Mouse (Mus musculus): ENCODE results near the gene Tbx1. TPM values are rescaled to one million over a fixed set of nuclear protein-coding genes. Genes with fewer than 3 reads are reported as not detected.

The Tbx1 gene
- 0.13 and 0.67 TPM in 2 replicates for polyA plus RNA-seq (2016; fragmentation: Nextera tagmentation; extraction: Ambion mirVana)

DNA sequence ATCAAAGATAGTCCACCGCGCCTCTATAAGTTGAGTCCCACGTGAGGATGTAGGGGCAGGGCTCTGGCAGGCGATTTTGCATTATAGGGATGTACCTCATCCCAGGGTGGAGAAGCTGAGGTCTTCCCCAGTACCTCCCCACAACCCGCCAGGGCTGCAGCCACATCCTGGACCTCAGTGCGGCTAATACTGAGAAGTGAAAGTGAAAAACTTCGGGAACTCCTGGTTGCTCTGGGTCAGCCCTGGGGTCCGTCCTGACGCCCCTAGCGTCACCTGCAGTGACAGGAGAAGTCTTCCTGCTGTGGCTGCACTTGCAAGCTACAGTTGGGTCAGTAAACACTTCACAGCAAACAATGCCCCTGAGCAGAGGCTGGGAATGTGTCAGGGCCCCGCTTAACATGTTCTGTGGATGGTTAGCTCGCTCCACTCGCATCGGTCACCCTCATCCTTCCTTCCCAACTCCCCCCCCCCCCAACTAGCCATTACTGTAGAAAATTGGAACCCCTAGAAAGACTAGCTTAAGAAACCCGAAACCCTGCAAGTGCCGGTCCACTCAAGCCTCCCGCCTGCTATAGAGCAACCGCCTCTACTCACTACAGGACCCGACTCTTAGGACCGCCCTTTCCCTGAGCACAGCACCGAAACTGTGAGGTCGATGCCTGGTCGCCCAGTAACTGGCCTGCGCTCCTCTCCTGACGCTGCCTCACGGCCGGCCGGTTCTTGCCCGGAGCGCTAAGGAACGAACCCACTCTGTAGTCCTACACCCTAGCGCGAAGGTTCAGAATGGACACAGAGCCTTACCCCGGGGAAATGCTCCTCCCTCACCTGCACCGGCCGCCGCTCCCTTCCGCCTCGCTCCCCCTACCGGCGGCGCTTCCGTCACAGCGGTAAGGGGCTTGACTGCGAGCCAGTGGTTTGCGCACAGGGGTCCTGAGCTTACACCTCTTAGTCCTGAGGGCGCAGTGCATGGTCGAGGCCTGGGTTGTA is at the start of gene Tbx1:
Gene Tbx1 (minus strand): TSS at position 868 of the 987 bp plus-strand sequence.
- Histone ChIP-seq H3K36me3 (no peaks in the 10 kb centered on the region), H3K9me3 (replicated peaks) (no peaks in the 10 kb centered on the region), H3K27ac (ENCODE audit: poor library complexity, severe bottlenecking) (no peak within 1 kb of the TSS), H3K4me3 (peak within 1 kb of the TSS; percentile 39), H3K9ac (peak within 1 kb of the TSS; percentile 21; the same call in 1 of the 2 replicates), H3K4me1 (replicated peaks) (peaks cover 51% of the 10 kb centered on the region), H3K4me2 (peak within 1 kb of the TSS; percentile 66), H3K27me3 (replicated peaks) (peaks cover 95% of the 10 kb centered on the region)
- no peak for ATAC-seq (ENCODE audit: insufficient number of reproducible peaks, low FRiP score)
- 3% methylated on average over 48 of the region's 48 CpGs for WGBS

DNA sequence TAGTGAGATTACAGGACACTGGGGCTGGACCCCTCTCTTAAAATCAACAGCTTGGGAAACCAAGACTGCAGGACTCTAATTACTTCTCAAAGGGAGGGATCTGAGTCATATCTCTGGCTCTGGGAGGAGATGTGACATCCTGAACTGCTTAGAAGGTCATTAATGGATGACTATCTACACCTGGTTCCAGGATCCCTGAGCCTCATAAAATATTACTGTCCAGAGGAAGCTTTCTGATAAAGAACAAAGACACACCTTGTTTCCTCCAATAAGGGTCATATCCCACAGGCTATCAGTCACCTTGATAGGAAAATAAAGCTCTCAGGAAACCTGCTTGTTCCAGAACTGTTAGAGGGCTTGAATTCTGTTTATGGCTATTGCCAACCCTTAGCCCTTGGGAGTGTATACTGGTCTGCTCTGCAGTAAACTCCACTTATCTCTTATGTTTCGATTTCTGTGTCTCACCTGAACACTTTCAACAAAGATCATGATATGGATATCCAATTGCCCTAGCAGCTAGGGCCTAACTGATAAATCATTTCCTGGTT is 49.0 kb upstream of the Tbx1 start:
- 70% methylated on average over 1 of the region's 1 CpGs for WGBS
- H3K4me3 ChIP-seq, result no peak overlapping the region
- ATAC-seq (ENCODE audit: insufficient number of reproducible peaks, low FRiP score), result no peak

DNA sequence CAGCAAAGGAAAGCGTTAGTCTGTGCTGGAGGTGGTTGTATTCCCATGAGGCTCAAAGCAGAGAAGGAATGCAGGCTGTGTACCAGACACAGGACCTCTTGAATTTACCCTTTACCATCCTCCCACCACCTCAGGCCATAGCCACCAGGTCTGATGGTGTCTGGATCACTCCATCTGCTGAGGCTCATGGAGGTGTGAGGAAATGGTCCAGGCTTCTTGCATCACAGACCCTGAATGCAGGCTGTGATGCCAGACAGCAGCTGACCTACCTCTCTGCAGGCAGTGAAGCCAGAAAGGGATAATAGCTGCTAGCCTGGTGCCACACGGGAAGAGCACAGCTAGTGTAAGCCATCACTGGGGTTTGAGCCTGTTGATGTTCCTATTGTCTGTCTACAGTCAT is 47.9 kb upstream of the Tbx1 start:
- H3K9ac ChIP-seq, result no peak overlapping the region
- ATAC-seq (ENCODE audit: insufficient number of reproducible peaks, low FRiP score), result no peak
- H3K27me3 ChIP-seq (replicated peaks), result peaks cover 6% of the 10 kb centered on the region; the same call in 1 of the 2 replicates
- no peaks in the 10 kb centered on the region for H3K9me3 ChIP-seq (replicated peaks)
- no peaks in the 10 kb centered on the region for H3K4me1 ChIP-seq (replicated peaks)
- no peak overlapping the region for H3K4me3 ChIP-seq
- H3K27ac ChIP-seq (ENCODE audit: poor library complexity, severe bottlenecking), result no peak overlapping the region
- H3K4me2 ChIP-seq, result no peak overlapping the region
- H3K36me3 ChIP-seq, result no peaks in the 10 kb centered on the region
- WGBS, result 58% methylated on average over 2 of the region's 2 CpGs

More for the DNA sequence above, 49.0 kb upstream of the Tbx1 start:
- no peaks in the 10 kb centered on the region; the same call in 1 of the 2 replicates for H3K27me3 ChIP-seq (replicated peaks)
- H3K9ac ChIP-seq, result no peak overlapping the region
- no peak overlapping the region for H3K4me2 ChIP-seq
- no peaks in the 10 kb centered on the region for H3K36me3 ChIP-seq
- H3K9me3 ChIP-seq (replicated peaks), result no peaks in the 10 kb centered on the region
- H3K4me1 ChIP-seq (replicated peaks), result no peaks in the 10 kb centered on the region
- no peak overlapping the region for H3K27ac ChIP-seq (ENCODE audit: poor library complexity, severe bottlenecking)

DNA sequence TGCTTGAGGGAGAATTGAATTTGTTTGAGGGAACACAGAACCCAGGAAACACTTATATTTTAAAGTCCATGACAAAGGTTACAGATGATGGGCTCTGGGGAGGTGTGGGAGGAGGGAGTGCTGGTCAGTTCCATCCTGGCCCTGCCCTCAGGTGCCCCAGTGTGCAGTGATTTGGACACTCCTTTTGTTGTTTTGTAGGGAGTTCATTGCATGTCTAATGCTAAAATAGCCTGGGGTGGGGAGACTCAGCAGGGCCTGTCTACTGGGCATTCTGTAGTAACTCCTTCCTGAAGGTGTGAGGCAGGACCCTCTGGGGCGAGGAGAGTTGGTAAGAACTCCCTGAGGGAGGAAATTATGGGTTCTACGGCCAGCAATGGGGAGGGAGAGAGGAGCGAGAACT is 46.3 kb upstream of the Tbx1 start:
- 52% methylated on average over 3 of the region's 3 CpGs for WGBS

DNA sequence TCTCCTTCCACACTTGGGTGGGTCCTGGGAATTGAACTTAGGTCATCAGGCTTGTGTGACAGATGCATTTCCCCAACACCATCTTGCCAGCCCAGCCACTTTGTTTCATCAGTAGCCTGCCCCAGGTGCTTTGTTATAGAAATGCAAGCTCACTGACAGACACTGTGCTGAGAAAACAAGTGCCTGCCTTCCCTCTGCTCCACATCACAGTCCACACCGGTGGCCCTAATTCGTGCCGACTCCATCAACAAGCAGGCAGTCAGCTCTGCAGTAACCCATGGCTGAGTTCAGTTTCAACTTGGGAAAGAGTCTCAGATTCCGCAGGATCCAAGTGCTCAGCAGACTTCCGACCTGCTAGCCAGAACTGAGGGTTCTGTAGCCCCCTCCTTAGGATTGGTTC is 45.9 kb upstream of the Tbx1 start:
- Histone ChIP-seq H3K4me2 (no peak overlapping the region), H3K4me3 (no peak overlapping the region), H3K27ac (ENCODE audit: poor library complexity, severe bottlenecking) (no peak overlapping the region), H3K4me1 (replicated peaks) (no peaks in the 10 kb centered on the region), H3K9ac (no peak overlapping the region), H3K9me3 (replicated peaks) (no peaks in the 10 kb centered on the region), H3K27me3 (replicated peaks) (peaks cover 16% of the 10 kb centered on the region), H3K36me3 (no peaks in the 10 kb centered on the region)
- no peak for ATAC-seq (ENCODE audit: insufficient number of reproducible peaks, low FRiP score)
- WGBS, result 73% methylated on average over 5 of the region's 5 CpGs

More for the DNA sequence above, 46.3 kb upstream of the Tbx1 start:
- ATAC-seq (ENCODE audit: insufficient number of reproducible peaks, low FRiP score), result no peak
- Histone ChIP-seq H3K4me2 (no peak overlapping the region), H3K36me3 (no peaks in the 10 kb centered on the region), H3K4me1 (replicated peaks) (no peaks in the 10 kb centered on the region), H3K27me3 (replicated peaks) (peaks cover 12% of the 10 kb centered on the region; the same call in 1 of the 2 replicates), H3K9ac (no peak overlapping the region), H3K4me3 (no peak overlapping the region), H3K9me3 (replicated peaks) (no peaks in the 10 kb centered on the region), H3K27ac (ENCODE audit: poor library complexity, severe bottlenecking) (no peak overlapping the region)

DNA sequence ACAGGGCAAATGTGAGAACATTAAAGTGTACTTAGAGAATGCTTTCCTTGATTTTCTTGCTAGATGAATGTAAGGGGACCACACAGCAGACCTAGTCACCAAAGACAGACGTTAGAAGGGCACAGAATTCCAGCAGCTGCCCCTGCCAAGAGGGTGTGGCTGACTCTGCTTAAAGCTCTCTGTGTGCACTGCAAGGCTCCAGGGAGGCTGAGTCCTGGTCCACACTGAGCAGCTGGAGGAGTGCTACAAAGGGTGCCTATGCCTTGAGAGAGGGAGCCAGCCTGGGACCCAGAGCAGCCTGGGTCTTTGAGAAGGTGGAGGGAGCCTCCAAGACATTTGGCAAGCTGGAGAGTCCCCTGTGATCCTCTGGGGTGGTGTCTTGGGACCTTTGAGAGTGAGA is 42.9 kb upstream of the Tbx1 start:
- Histone ChIP-seq H3K27ac (ENCODE audit: poor library complexity, severe bottlenecking) (no peak overlapping the region), H3K36me3 (no peaks in the 10 kb centered on the region), H3K9ac (no peak overlapping the region), H3K9me3 (replicated peaks) (no peaks in the 10 kb centered on the region), H3K27me3 (replicated peaks) (peaks cover 38% of the 10 kb centered on the region), H3K4me1 (replicated peaks) (peaks cover 6% of the 10 kb centered on the region; the same call in 1 of the 2 replicates), H3K4me2 (no peak overlapping the region), H3K4me3 (no peak overlapping the region)
- WGBS, result 14% methylated on average over 1 of the region's 1 CpGs
- no peak for ATAC-seq (ENCODE audit: insufficient number of reproducible peaks, low FRiP score)

DNA sequence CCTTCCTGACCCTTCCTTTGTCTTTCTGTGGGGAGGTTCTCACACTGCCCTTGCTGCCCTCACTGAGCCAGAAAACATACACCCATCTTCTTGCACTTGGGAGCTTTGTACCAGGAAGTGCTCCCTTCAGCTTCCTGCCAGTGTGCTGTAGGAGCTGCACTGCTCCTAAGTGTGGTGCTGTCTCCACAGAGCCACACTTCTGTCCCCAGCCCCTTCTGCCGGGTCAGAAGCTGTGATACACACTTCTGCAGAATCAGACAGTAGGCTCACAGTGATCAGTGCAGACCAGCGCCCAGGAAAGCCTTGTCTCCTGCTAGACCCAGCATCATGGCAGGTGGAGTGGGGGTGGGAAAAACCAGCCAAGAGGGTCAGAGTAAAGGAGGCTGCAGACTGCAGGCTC is 42.3 kb upstream of the Tbx1 start:
- Histone ChIP-seq H3K27ac (ENCODE audit: poor library complexity, severe bottlenecking) (no peak overlapping the region), H3K9me3 (replicated peaks) (no peaks in the 10 kb centered on the region)
- WGBS, result 40% methylated on average over 2 of the region's 2 CpGs

DNA sequence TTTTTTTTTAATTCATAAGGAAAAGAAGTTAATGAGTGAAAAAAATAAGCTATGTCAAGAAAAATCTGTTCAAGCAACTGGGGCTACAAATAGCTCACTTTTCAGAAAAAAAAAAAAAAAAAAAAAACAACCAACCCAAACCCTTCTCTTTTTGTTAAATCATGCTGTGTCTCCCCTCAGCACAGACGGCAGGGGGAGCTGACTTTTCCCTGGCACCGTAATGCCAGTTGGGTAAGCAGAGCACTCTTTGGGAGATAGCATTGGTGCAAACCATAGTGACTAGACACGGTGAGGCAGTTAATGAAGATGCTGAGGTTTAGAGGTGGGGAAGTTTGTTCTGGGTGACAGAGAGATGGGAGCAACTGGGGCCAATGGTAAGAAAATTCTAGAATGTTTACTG is 41.6 kb upstream of the Tbx1 start:
- Histone ChIP-seq H3K4me1 (replicated peaks) (peaks cover 6% of the 10 kb centered on the region; the same call in 1 of the 2 replicates), H3K4me2 (no peak overlapping the region), H3K4me3 (no peak overlapping the region), H3K9me3 (replicated peaks) (no peaks in the 10 kb centered on the region), H3K27ac (ENCODE audit: poor library complexity, severe bottlenecking) (no peak overlapping the region), H3K9ac (no peak overlapping the region), H3K27me3 (replicated peaks) (peaks cover 51% of the 10 kb centered on the region), H3K36me3 (no peaks in the 10 kb centered on the region)
- 55% methylated on average over 3 of the region's 3 CpGs for WGBS
- no peak for ATAC-seq (ENCODE audit: insufficient number of reproducible peaks, low FRiP score)

More for the DNA sequence above, 42.3 kb upstream of the Tbx1 start:
- Histone ChIP-seq H3K4me3 (no peak overlapping the region), H3K4me2 (no peak overlapping the region), H3K4me1 (replicated peaks) (peaks cover 6% of the 10 kb centered on the region; the same call in 1 of the 2 replicates), H3K27me3 (replicated peaks) (peaks cover 44% of the 10 kb centered on the region), H3K9ac (no peak overlapping the region), H3K36me3 (no peaks in the 10 kb centered on the region)
- ATAC-seq (ENCODE audit: insufficient number of reproducible peaks, low FRiP score), result no peak

DNA sequence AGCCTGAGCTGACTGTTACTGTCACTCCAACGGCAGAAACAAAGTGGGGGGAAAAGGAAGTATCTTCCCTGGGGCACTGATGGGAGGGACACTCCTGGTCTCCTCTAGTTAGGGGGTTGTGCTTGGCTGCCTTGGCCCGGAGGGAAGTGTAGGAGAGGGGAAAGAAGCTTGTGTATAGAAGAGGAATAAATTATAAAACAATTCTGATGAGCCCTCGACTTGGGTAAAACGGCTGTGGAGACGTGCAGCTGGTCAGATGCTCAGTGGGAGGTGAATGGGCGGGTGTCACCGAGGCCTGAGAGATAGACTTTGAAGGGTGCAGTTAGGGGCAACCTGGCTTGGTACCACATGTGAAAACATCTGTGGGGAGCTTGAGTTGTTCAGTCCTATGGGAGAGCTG is 40.7 kb upstream of the Tbx1 start:
- WGBS, result 61% methylated on average over 7 of the region's 7 CpGs
- no peak for ATAC-seq (ENCODE audit: insufficient number of reproducible peaks, low FRiP score)
- no peak overlapping the region for H3K4me2 ChIP-seq
- no peak overlapping the region for H3K27ac ChIP-seq (ENCODE audit: poor library complexity, severe bottlenecking)
- no peak overlapping the region for H3K9ac ChIP-seq
- peaks cover 11% of the 10 kb centered on the region for H3K4me1 ChIP-seq (replicated peaks)
- H3K9me3 ChIP-seq (replicated peaks), result no peaks in the 10 kb centered on the region
- H3K36me3 ChIP-seq, result no peaks in the 10 kb centered on the region
- peaks cover 59% of the 10 kb centered on the region for H3K27me3 ChIP-seq (replicated peaks)
- H3K4me3 ChIP-seq, result no peak overlapping the region

DNA sequence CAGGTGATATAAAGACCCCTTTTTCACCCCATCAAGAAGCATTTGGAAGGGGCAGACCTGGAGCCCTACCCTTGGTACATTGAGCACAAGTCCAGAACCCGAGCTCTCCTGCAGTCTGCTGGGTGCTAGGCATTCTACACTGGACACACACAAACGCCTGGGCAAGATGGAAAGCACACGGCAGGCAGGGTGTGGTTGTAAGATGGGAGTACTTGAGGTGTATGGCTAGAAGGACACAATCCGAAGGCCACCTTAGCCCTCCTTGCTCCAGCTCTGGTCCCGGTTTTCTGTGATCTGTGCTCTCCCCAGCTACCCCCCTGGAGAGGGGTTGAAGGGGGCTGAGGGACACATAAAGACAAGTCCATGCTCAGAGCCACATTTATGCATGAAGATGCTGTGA is 39.8 kb upstream of the Tbx1 start:
- peak overlapping the region; percentile 71 for H3K4me3 ChIP-seq
- no peak overlapping the region for H3K27ac ChIP-seq (ENCODE audit: poor library complexity, severe bottlenecking)
- peaks cover 67% of the 10 kb centered on the region for H3K27me3 ChIP-seq (replicated peaks)
- peak overlapping the region; percentile 80; the same call in 1 of the 2 replicates for H3K9ac ChIP-seq
- H3K4me1 ChIP-seq (replicated peaks), result peaks cover 20% of the 10 kb centered on the region
- WGBS, result 51% methylated on average over 5 of the region's 5 CpGs
- peak overlapping the region; percentile 95 for H3K4me2 ChIP-seq
- H3K9me3 ChIP-seq (replicated peaks), result no peaks in the 10 kb centered on the region
- no peaks in the 10 kb centered on the region for H3K36me3 ChIP-seq
- ATAC-seq (ENCODE audit: insufficient number of reproducible peaks, low FRiP score), result no peak

Data from heart, embryonic 12.5 days (tissue).